14 mouse cellular contexts compared by ENCODE assay signal in genomic region chr15:97466110-97466509, GRCm38 (mm10).
DNase-seq lines count a peak whose midpoint lies in the region; ATAC-seq and TF ChIP-seq lines count a peak whose summit lies in the region.
"Had no signal": no experiment of that assay in that cellular context is flagged by ENCODE, and none has a peak within 500 bp of the region (broad histone marks: within the 10 kb centered on the region; RNA-seq: fewer than 3 reads in every experiment).

No protein-coding gene starts in this region.

- no peaks in the 10 kb centered on the region for H3K9me3 ChIP-seq in midbrain, postnatal 0 days (ENCODE audit: low read length)
- no peaks in the 10 kb centered on the region for H3K9me3 ChIP-seq in midbrain, embryonic 15.5 days
- H3K9me3 ChIP-seq: stomach, embryonic 15.5 days had no signal

- DNase-seq in heart, adult 11 months: peak; percentile 37
- no peak for DNase-seq in heart, postnatal 14 days
- no peak for DNase-seq in midbrain, postnatal 0 days (ENCODE audit: low spot score)
- DNase-seq in R1 (ENCODE audit: low read depth, low spot score): peak; percentile 73
- DNase-seq in spleen, postnatal 4 days (ENCODE audit: low spot score in 2 of 2): peak; percentile 55 to 76
- DNase-seq in left cerebral cortex, postnatal 25 days (ENCODE audit: low spot score in 2 of 2): no peak
- DNase-seq: cerebellum, adult 18-20 months; gastrocnemius, postnatal 14 days; heart, postnatal 36 days; midbrain, embryonic 14.5 days had no signal

- no peak overlapping the region for H3K4me2 ChIP-seq in midbrain, postnatal 0 days (ENCODE audit: low read depth, low read length, poor library complexity, severe bottlenecking)
- no peak overlapping the region for H3K4me2 ChIP-seq in midbrain, embryonic 15.5 days
- H3K4me2 ChIP-seq: limb, embryonic 13.5 days; stomach, embryonic 15.5 days had no signal

- H3K27me3 ChIP-seq in midbrain, postnatal 0 days (ENCODE audit: insufficient read depth, low read length): no peaks in the 10 kb centered on the region
- H3K27me3 ChIP-seq in midbrain, embryonic 15.5 days (replicated peaks): no peaks in the 10 kb centered on the region
- H3K27me3 ChIP-seq: limb, embryonic 13.5 days; stomach, embryonic 15.5 days had no signal

- no peaks in the 10 kb centered on the region for H3K4me1 ChIP-seq in midbrain, postnatal 0 days (ENCODE audit: insufficient read depth, low read length)
- no peaks in the 10 kb centered on the region for H3K4me1 ChIP-seq in midbrain, embryonic 15.5 days
- H3K4me1 ChIP-seq: stomach, embryonic 15.5 days had no signal

- intact Hi-C loops in heart, postnatal 14 days (cut with DNase I): no loop called here
- intact Hi-C loops in left cerebral cortex, postnatal 25 days (cut with DNase I): no loop called here

- WGBS in midbrain, postnatal 0 days: 64% methylated on average over 3 of the region's 3 CpGs
- WGBS in midbrain, embryonic 15.5 days: 72% methylated on average over 3 of the region's 3 CpGs

- no peak overlapping the region for H3K4me3 ChIP-seq in midbrain, postnatal 0 days (ENCODE audit: low read depth, low read length)
- no peak overlapping the region for H3K4me3 ChIP-seq in midbrain, embryonic 15.5 days
- H3K4me3 ChIP-seq: limb, embryonic 13.5 days; stomach, embryonic 15.5 days had no signal

- no peaks in the 10 kb centered on the region for H3K36me3 ChIP-seq in midbrain, postnatal 0 days (ENCODE audit: insufficient read depth, low read length)
- H3K36me3 ChIP-seq in midbrain, embryonic 15.5 days (replicated peaks): no peaks in the 10 kb centered on the region
- H3K36me3 ChIP-seq: limb, embryonic 13.5 days; stomach, embryonic 15.5 days had no signal

- peak; percentile 48 for TF ChIP-seq CTCF in midbrain, postnatal 0 days (IDR thresholded peaks at IDR 0.05)

- H3K27ac ChIP-seq in midbrain, postnatal 0 days (ENCODE audit: low read depth, low read length): no peak overlapping the region
- H3K27ac ChIP-seq in midbrain, embryonic 15.5 days: no peak overlapping the region
- H3K27ac ChIP-seq: limb, embryonic 13.5 days; stomach, embryonic 15.5 days had no signal

- no peak overlapping the region for H3K9ac ChIP-seq in midbrain, postnatal 0 days (replicated peaks; ENCODE audit: low read length, poor library complexity, severe bottlenecking)
- no peak overlapping the region for H3K9ac ChIP-seq in midbrain, embryonic 15.5 days
- H3K9ac ChIP-seq: limb, embryonic 13.5 days; stomach, embryonic 15.5 days had no signal

- ATAC-seq in midbrain, postnatal 0 days (ENCODE audit: low FRiP score): no peak
- no peak for ATAC-seq in midbrain, embryonic 15.5 days (replicated peaks)
- no peak for ATAC-seq in megakaryocyte, adult 5-6 weeks (ENCODE audit: poor library complexity, severe bottlenecking)

Comparison
In these comparisons a context has a peak if more than half of its experiments do, and no peak if none do; other contexts are left out.
1. DNase-seq: peak in heart, adult 11 months (single experiment), R1 (single experiment) and spleen, postnatal 4 days (2 of 2); none in heart, postnatal 14 days (0 of 2), midbrain, postnatal 0 days (single experiment) and left cerebral cortex, postnatal 25 days (0 of 2).